9 mouse cellular contexts compared by ENCODE assay signal in the genomic region with DNA sequence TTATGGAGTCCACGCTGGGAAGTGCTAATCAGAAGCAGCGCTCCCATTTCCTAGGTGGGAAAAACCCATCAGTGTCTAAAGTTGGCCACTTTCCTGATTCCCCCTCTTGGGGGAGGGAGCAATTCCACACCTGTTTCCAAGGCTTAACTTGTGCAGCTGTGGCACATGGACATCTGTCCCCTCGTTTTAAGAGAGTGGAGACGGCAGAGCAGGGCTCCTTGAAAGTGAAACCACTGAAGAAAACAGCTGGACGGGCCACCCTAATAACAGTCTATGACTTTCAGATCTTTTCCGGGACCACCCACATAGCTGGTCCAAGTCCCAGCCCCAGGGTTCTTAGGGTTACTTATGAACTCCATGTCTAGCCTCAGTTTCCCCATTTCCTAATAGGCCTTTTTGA.
DNase-seq lines count a peak whose midpoint lies in the region; ATAC-seq and TF ChIP-seq lines count a peak whose summit lies in the region.
"Had no signal": no experiment of that assay in that cellular context is flagged by ENCODE, and none has a peak within 500 bp of the region (broad histone marks: within the 10 kb centered on the region; RNA-seq: fewer than 3 reads in every experiment).

No protein-coding gene starts in this region.

- H3K9me3 ChIP-seq in hindbrain, postnatal 0 days (ENCODE audit: low read length): no peaks in the 10 kb centered on the region
- no peaks in the 10 kb centered on the region for H3K9me3 ChIP-seq in neural tube, embryonic 11.5 days (ENCODE audit: control insufficient read depth, low read length)

- H3K9ac ChIP-seq in hindbrain, postnatal 0 days (replicated peaks; ENCODE audit: low read length): no peak overlapping the region
- no peak overlapping the region for H3K9ac ChIP-seq in neural tube, embryonic 11.5 days (ENCODE audit: low read length)

- H3K27me3 ChIP-seq in hindbrain, postnatal 0 days (ENCODE audit: insufficient read depth, low read length): no peaks in the 10 kb centered on the region
- no peaks in the 10 kb centered on the region for H3K27me3 ChIP-seq in neural tube, embryonic 11.5 days (ENCODE audit: control insufficient read depth, insufficient read depth, low read length)

- H3K36me3 ChIP-seq in hindbrain, postnatal 0 days (ENCODE audit: insufficient read depth, low read length): no peaks in the 10 kb centered on the region
- H3K36me3 ChIP-seq in neural tube, embryonic 11.5 days (ENCODE audit: control insufficient read depth, insufficient read depth, low read length): no peaks in the 10 kb centered on the region

- intact Hi-C loops in left cerebral cortex, adult 2 months (cut with DNase I): loop anchor here (5.0 kb wide), 1 partner anchor 89 kb away; no protein-coding TSS in a partner anchor

- peaks cover 27% of the 10 kb centered on the region for H3K4me1 ChIP-seq in embryonic fibroblast, embryonic 13.5 days (ENCODE audit: control insufficient read depth, insufficient read depth, low read length)
- H3K4me1 ChIP-seq in hindbrain, postnatal 0 days (ENCODE audit: insufficient read depth, low read length): peaks cover 16% of the 10 kb centered on the region
- H3K4me1 ChIP-seq in neural tube, embryonic 11.5 days (ENCODE audit: control insufficient read depth, insufficient read depth, low read length): peaks cover 47% of the 10 kb centered on the region

- TF ChIP-seq POLR2A in embryonic fibroblast, embryonic 13.5 days (IDR thresholded peaks at IDR 0.05; ENCODE audit: low read depth, low read length): no peak

- 58% methylated on average over 6 of the region's 6 CpGs for WGBS in hindbrain, postnatal 0 days
- 22% methylated on average over 6 of the region's 6 CpGs for WGBS in neural tube, embryonic 11.5 days

- no peak for TF ChIP-seq CTCF in left cerebral cortex, adult 2 months (IDR thresholded peaks at IDR 0.05)
- TF ChIP-seq CTCF in embryonic fibroblast, embryonic 13.5 days (IDR thresholded peaks at IDR 0.05; ENCODE audit: borderline replicate concordance, insufficient read depth, low read length): no peak
- no peak for TF ChIP-seq CTCF in hindbrain, postnatal 0 days (IDR thresholded peaks at IDR 0.05; ENCODE audit: low read depth)

- ATAC-seq in hindbrain, postnatal 0 days: no peak
- ATAC-seq in neural tube, embryonic 11.5 days (ENCODE audit: insufficient read depth, low FRiP score, low TSS enrichment): no peak

- H3K4me2 ChIP-seq in hindbrain, postnatal 0 days (ENCODE audit: low read depth, low read length): no peak overlapping the region
- H3K4me2 ChIP-seq in neural tube, embryonic 11.5 days (ENCODE audit: low read depth): no peak overlapping the region

- no peak overlapping the region for H3K4me3 ChIP-seq in left cerebral cortex, adult 2 months
- H3K4me3 ChIP-seq in embryonic fibroblast, embryonic 13.5 days (ENCODE audit: insufficient read depth, low read length): no peak overlapping the region
- no peak overlapping the region for H3K4me3 ChIP-seq in hindbrain, postnatal 0 days (ENCODE audit: low read length)
- no peak overlapping the region for H3K4me3 ChIP-seq in neural tube, embryonic 11.5 days (ENCODE audit: low read depth, low read length)
- H3K4me3 ChIP-seq: erythroblast, embryonic 14.5 days had no signal

- no peak for DNase-seq in left cerebral cortex, adult 2 months (ENCODE audit: extremely low spot score in 1 of 2, low spot score in 2 of 2)
- DNase-seq in left cerebral cortex, adult 18-20 months (ENCODE audit: low spot score in 2 of 2): no peak
- DNase-seq in hindbrain, postnatal 0 days (ENCODE audit: low spot score): no peak
- peak; percentile 45 for DNase-seq in neural tube, embryonic 11.5 days (ENCODE audit: low spot score)
- no peak for DNase-seq in thymus, postnatal 25 days
- no peak for DNase-seq in layer of hippocampus, postnatal 36 days
- no peak for DNase-seq in right cerebral cortex, postnatal 14 days

- peak overlapping the region; percentile 91 for H3K27ac ChIP-seq in left cerebral cortex, adult 2 months
- peak overlapping the region; percentile 59 for H3K27ac ChIP-seq in embryonic fibroblast, embryonic 13.5 days (ENCODE audit: insufficient read depth, low read length)
- 0 out of 2 replicates have a peak overlapping the region, but pooled peaks have one; percentile 46 for H3K27ac ChIP-seq in hindbrain, postnatal 0 days
- H3K27ac ChIP-seq in neural tube, embryonic 11.5 days (ENCODE audit: low read depth, low read length): peak overlapping the region; percentile 83
